Mouse (Mus musculus) adrenal gland, adult 18-20 months (tissue): ENCODE results near the gene Kynu. TPM values are rescaled to one million over a fixed set of nuclear protein-coding genes. Genes with fewer than 3 reads are reported as not detected.

Experiments
- DNase-seq, 2 experiments: peaks; one replicate each; pipeline ENCODE4 v3.0.0; 2021 to 2022; ENCODE audit warnings: low spot score in 2 of 2
- total RNA-seq, 2 experiments: library from RNA; stranded (reverse); gene quantifications; 1 replicate in 1 of 2; 2 replicates in 1 of 2; pipeline ENCODE4 v1.2.3; 2021

Gene Kynu
- total RNA-seq, 2 experiments from 2014 or later: 0.20 to 0.26 TPM

DNA sequence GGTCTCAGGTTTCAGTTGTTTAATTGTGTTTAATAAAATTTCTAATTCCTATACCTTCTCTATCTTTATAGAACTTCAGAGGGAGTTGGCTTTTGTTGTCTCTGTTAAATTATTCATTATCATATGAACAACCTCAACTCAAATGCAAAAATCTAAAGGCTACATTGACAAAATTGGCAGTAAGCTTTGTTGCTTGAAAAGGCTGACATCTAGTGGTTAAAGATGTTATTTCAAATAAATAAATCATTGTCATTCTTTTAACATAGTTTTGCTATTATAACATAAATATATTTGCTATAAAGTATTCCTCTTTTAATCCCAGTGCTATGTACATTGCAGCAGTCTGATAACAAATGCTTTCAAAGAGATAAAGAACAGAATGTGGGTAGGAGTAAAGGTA is 81.4 kb downstream of the Kynu start:
- DNase-seq: no peak

DNA sequence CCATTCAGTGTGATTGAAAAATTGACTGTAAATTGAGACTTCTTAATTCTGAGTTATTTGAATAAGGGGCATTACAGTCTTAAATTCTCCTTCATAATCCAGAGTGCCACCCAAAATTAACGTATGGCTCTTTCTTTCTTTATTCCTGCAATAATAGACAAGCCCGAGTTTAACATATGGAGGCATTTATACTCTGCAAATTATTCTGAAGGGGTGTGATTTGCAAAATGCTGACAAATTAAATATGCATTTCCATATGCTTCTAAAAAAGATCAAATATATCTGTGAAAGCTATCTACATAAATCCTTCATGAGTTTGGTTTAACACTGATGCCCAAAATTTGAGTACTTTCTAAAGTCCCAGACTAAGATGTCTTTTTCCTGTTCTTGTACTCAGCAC is 91.8 kb downstream of the Kynu start:
- DNase-seq: no peak

DNA sequence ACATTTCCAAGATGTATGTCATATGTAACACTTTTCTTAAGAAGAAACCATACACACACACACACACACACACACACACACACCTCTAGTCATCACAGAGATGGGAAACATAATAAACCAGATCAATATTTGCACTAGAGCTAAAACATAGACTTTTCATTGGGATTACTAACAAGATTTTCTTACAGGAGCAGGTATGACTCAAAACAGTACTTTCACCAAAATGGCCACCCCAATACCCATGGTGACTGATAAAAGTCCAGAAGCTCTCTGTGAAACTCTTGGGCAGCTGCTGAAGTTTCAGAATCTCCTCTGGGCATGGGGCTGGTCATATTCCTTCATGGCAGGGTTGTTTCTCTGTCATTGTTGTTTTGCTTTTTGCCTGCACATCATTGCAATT is 114.5 kb downstream of the Kynu start:
- DNase-seq: no peak

DNA sequence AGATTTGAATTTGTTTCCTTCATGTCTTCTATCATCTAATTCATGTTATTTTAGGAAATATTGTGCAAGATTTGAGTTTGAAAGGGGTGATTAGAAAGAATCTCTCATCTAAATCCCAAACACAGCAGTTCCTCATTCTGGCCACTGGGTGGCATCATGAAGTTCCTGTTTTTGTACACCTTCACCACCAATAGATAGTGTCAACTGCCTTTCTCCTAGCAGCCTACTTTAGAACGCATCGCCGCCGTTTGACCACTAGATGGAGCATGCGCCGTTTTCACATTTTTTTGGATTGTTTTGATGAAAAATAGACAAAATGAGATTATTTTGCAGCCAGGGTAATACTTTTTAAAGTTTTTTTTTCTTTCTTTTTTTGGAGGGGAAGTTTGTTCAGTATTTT is 118.5 kb downstream of the Kynu start:
- DNase-seq: peak; percentile 34 to 35

DNA sequence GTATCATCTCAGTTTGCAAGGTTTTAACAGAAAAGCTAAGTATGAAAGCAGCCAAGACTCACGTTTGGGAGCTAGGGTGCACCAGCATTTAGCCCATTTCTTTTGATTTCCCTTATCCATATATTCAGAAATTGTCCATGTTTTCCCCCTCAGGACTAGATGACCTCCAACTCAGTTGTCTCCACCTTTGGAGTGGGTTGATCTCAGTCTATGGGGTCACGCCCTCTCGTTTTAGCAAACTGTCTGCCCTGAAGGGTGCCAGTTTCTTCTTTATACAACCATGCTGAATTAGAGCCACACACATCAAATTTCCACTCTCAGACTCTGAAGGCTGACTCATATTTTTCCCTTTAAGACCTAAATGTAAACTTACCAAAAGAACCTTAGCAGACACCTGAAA is 119.0 kb downstream of the Kynu start:
- DNase-seq: no peak

DNA sequence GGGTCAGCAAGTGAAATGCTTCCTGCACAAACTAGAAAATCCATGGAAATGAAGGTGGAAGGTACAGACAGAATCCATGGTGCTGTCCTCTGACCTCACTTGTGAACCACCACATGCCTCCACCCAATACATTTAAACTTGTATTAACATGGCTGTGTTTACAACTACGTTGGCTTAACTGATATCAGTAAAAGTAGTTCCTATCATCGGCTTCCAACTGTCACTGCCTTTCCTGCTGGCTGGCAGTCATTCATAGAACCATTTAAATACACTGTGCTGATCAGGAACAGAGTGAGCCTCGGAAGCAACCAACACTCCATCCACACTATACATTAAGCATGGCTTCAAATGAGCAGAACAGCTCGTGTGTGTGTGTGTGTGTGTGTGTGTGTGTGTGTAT is 120.1 kb downstream of the Kynu start:
- no peak for DNase-seq

DNA sequence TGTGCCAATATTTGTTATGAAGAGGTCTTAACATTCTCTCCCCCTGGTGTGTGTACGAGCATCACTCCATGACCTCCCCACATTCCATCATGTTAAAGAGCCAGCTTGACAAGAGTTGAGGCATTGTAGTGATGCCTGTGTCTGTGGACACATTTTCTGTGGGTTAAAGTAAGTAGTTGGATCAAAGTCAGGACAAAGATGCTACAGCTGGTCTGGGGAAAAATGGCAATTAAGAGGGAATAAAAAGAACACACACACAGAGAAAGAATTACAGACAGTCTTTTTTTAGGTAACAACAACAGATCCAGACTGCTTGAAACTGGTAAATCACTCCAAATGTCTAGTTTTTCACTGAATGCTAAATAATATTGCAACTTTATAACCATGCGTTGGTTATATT is 135.3 kb downstream of the Kynu start:
- no peak for DNase-seq

DNA sequence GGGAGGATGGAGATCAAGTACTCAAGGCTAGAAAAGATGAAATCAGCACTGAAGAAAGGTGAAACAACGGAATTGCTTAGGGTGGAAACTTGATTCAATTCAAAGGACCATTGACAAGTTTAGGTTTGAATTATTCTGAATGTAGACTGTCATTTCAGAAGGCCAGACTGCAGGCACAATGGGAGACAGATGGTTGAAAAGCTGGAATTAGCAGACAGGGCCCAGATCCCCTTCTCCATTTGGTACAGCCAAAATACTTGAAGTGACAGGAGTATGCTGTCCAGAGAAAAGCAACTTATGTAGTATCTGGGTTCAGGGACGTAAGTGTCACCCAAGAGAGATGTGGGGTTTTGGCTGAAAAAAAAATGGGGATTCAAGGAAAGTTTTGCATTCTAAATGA is 136.2 kb downstream of the Kynu start:
- no peak for DNase-seq

DNA sequence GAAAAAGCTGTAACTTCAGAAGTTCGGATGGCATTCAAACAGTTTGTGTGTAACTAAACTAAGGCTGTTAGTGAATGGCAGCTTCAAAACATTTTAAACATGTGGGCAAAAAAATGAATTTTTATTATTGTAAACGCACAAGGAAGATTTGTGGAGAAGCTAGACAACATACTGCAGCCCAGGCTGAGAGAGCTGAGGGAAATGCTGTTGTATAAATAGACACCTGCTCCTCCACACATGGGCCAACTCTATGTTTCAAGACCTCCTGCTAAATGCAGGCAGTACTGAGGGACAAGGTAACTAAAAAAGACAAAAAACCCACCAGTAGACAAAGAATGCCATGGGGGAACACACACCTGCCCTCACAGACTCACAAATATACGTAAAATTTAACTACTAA is 140.5 kb downstream of the Kynu start:
- no peak for DNase-seq

DNA sequence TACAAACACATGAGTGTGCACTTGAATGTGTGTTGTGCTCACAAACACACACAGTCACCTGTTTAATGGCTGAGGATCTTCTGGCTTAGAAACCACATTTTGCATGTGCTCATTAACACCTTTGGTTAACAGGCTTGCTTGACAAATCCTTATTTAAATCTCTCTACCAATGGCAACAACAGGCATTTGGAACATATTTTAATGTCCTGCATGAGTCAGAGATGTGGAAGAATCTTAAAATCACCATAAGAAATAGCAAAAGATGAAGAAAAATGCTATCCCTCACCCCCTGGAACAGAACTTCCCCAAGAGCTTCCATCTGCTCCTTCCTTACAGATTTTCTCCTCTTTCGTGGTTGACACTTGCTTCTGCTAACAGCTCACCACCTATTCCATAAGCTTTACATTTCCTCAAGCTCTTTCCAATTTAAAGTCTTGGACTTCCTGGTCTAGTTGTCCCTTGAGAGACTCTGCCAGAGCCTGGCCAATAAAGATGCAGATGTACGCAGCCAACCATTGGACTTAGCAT is 157.5 kb downstream of the Kynu start:
- DNase-seq: no peak

DNA sequence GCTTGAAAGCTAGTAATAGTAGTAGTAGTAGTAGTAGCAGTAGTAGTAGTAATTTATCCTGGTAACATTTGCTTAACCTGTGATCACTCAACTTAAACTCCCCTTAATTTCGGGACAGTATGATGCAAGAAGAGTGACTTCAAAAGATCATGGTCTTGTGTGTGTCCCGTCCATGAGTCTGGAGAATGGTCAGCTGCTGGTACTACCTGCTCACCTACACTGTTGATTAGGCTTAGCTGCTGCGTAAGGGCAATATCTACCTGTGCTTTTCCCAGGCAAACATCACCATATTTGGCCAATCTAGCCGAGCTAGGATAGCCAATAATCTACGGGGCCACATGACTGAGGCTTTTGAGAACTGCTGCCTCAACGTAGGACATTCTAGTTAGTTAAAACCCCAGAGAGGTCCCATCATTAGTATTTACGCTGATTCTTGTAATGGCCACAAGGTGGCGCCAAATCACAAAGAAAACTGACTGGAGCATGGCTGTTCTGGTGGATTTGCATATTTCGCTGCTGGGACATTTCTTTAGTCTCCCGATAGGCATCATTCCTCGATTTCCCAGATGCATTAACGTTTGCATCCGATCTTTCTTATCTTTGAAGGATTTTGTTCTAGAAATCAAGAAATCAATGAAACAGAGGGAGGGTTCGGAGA is 167.4 kb downstream of the Kynu start:
- peak; percentile 50 for DNase-seq

DNA sequence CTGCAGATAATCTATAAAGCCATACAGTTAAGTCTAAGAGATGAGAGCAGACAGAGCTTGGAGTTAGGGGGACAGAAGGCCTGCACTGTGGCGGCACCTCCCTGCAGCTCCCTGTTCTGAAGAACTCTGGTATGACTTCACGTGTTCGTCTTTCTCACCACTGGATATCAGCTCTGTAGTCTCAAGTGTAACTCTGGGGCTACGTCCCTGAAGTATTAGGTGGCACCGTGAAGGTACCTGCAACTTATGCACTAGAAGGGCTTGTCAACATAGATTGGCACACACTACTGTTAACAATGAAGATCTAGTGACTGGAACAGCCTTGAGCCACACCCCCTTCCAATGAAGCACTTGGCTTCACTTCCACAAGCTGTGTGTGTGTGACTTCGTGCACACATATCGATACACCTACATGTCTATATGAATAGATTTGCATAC is 168.0 kb downstream of the Kynu start:
- DNase-seq: peak in 1 of 2 experiments; percentile 3

DNA sequence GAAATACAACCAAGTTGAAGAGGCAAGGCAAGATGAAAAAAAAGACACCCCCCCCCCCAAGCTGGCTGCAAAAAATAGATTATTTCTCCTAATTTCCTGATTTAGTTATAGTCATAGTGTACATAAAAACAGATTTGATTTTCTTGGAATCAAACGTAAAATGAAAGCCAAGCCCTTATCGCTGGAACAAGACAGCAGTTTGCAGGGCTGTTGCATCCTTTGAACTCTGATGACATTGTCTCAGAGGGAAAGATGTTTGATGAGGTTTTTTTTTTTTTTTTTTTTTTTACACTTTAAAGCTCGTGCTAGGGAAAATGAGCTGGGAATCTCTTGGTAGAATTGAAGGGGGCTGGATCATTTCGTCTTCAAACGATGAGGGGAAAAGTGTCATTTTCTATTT is 172.1 kb downstream of the Kynu start:
- no peak for DNase-seq

DNA sequence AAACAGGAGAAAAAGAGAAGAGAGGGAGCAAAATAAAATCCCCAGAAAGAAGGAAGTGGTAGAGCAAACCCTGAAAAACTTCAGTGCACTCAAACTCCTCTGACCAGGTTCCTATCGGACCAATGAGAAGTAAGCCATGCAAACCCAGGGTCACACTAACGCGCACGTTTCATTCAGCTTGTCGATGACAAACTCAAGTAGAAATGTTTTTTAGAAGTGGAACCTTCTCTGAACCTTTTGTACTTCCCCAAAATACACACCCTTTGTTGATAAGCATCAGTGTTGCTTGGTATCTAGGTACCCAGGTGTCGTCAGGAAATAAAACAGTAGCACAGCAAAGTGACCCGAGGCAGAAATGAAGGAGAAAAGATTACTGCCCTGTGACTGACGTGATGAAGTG is 172.6 kb downstream of the Kynu start:
- no peak for DNase-seq

DNA sequence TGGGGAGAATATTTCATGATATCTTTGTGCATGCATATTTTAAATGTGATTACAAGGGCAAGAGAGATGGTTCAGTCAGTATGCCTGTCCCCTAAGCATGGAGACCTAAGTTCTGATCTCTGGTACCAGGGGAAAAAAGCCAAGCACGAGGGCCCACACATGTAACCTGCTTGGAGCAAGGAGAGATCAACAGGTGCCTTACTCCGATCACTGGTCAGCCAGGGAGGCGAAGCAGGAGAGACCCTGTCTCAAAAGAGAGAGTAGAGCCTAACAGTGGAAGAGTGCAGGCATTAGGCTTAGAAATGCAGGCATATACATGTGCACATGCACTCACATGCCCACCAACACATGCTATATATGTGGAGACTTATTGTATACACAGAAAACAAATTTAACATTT is 173.7 kb downstream of the Kynu start:
- DNase-seq: no peak

Other genes with a start within 250 kb of the Kynu start
- gene Arhgap15, start 193.5 kb downstream of the Kynu start, total RNA-seq: 1 to 10 TPM; 2.2 to 2.7 TPM